Mouse (Mus musculus): Measurements from ENCODE around the gene Msh2. TPM values are rescaled to one million over a fixed set of nuclear protein-coding genes. Genes with fewer than 3 reads are reported as not detected.

The Msh2 gene
- polyA plus RNA-seq, 1 experiment = 25.5 TPM

GRCm38 (mm10) chr17:87726489-87727356 is 54.6 kb downstream of the Msh2 start:
- TF ChIP-seq CTCF (IDR thresholded peaks at IDR 0.05; ENCODE audit: borderline replicate concordance, insufficient read depth, low read depth, low read length) = no peak
- TF ChIP-seq POLR2A (IDR thresholded peaks at IDR 0.05; ENCODE audit: borderline replicate concordance, insufficient read depth, low read length) = no peak
- no peak overlapping the region for H3K27ac ChIP-seq (ENCODE audit: insufficient read depth, low read length)
- no peak for DNase-seq

GRCm38 (mm10) chr17:87731962-87732361 is 59.8 kb downstream of the Msh2 start:
- Histone ChIP-seq H3K27ac (ENCODE audit: insufficient read depth, low read length) (no peak overlapping the region), H3K27me3 (ENCODE audit: control insufficient read depth, insufficient read depth, low read length) (no peaks in the 10 kb centered on the region), H3K4me1 (ENCODE audit: control insufficient read depth, insufficient read depth, low read length) (no peaks in the 10 kb centered on the region), H3K4me3 (replicated peaks; ENCODE audit: insufficient read depth, low read depth, low read length) (no peak overlapping the region)
- DNase-seq = no peak
- WGBS = 76% methylated on average over 4 of the region's 4 CpGs
- TF ChIP-seq POLR2A (IDR thresholded peaks at IDR 0.05; ENCODE audit: borderline replicate concordance, insufficient read depth, low read length) (no peak), CTCF (IDR thresholded peaks at IDR 0.05; ENCODE audit: borderline replicate concordance, insufficient read depth, low read depth, low read length) (no peak)

More at GRCm38 (mm10) chr17:87726489-87727356, 54.6 kb downstream of the Msh2 start:
- WGBS = 88% methylated on average over 12 of the region's 12 CpGs
- no peaks in the 10 kb centered on the region for H3K27me3 ChIP-seq (ENCODE audit: control insufficient read depth, insufficient read depth, low read length)
- H3K4me3 ChIP-seq (replicated peaks; ENCODE audit: insufficient read depth, low read depth, low read length) = no peak overlapping the region
- H3K4me1 ChIP-seq (ENCODE audit: control insufficient read depth, insufficient read depth, low read length) = no peaks in the 10 kb centered on the region

GRCm38 (mm10) chr17:87734471-87734870 is 62.3 kb downstream of the Msh2 start:
- no peak for TF ChIP-seq CTCF (IDR thresholded peaks at IDR 0.05; ENCODE audit: borderline replicate concordance, insufficient read depth, low read depth, low read length)
- no peak for TF ChIP-seq POLR2A (IDR thresholded peaks at IDR 0.05; ENCODE audit: borderline replicate concordance, insufficient read depth, low read length)
- WGBS = 85% methylated on average over 8 of the region's 8 CpGs
- Histone ChIP-seq H3K27ac (ENCODE audit: insufficient read depth, low read length) (no peak overlapping the region), H3K4me3 (replicated peaks; ENCODE audit: insufficient read depth, low read depth, low read length) (no peak overlapping the region), H3K4me1 (ENCODE audit: control insufficient read depth, insufficient read depth, low read length) (no peaks in the 10 kb centered on the region), H3K27me3 (ENCODE audit: control insufficient read depth, insufficient read depth, low read length) (no peaks in the 10 kb centered on the region)
- DNase-seq = no peak

GRCm38 (mm10) chr17:87737144-87737543 is 65.0 kb downstream of the Msh2 start:
- Histone ChIP-seq H3K27ac (ENCODE audit: insufficient read depth, low read length) (no peak overlapping the region), H3K4me3 (replicated peaks; ENCODE audit: insufficient read depth, low read depth, low read length) (no peak overlapping the region), H3K27me3 (ENCODE audit: control insufficient read depth, insufficient read depth, low read length) (no peaks in the 10 kb centered on the region), H3K4me1 (ENCODE audit: control insufficient read depth, insufficient read depth, low read length) (no peaks in the 10 kb centered on the region; the same call in 1 of the 2 replicates)
- WGBS = 85% methylated on average over 3 of the region's 3 CpGs
- DNase-seq = no peak
- no peak for TF ChIP-seq CTCF (IDR thresholded peaks at IDR 0.05; ENCODE audit: borderline replicate concordance, insufficient read depth, low read depth, low read length)

- WGBS = 56% methylated on average over 1 of the region's 1 CpGs
- TF ChIP-seq CTCF (IDR thresholded peaks at IDR 0.05; ENCODE audit: borderline replicate concordance, insufficient read depth, low read depth, low read length) (peak; percentile 46; the same call in 1 of the 2 replicates), POLR2A (IDR thresholded peaks at IDR 0.05; ENCODE audit: borderline replicate concordance, insufficient read depth, low read length) (no peak)
- DNase-seq = peak in 1 of 2 experiments; percentile 20
Measured at GRCm38 (mm10) chr17:87739835-87740234, 67.7 kb downstream of the Msh2 start.

GRCm38 (mm10) chr17:87744985-87745925 is 73.1 kb downstream of the Msh2 start:
- peak; percentile 72 to 83 for DNase-seq
- H3K27me3 ChIP-seq (ENCODE audit: control insufficient read depth, insufficient read depth, low read length) = no peaks in the 10 kb centered on the region
- peaks cover 44% of the 10 kb centered on the region for H3K4me1 ChIP-seq (ENCODE audit: control insufficient read depth, insufficient read depth, low read length)
- WGBS = 17% methylated on average over 32 of the region's 32 CpGs
- no peak for TF ChIP-seq CTCF (IDR thresholded peaks at IDR 0.05; ENCODE audit: borderline replicate concordance, insufficient read depth, low read depth, low read length)
- TF ChIP-seq POLR2A (IDR thresholded peaks at IDR 0.05; ENCODE audit: borderline replicate concordance, insufficient read depth, low read length) = no peak
- peak overlapping the region; percentile 65 for H3K27ac ChIP-seq (ENCODE audit: insufficient read depth, low read length)
- H3K4me3 ChIP-seq (replicated peaks; ENCODE audit: insufficient read depth, low read depth, low read length) = no peak overlapping the region

More at GRCm38 (mm10) chr17:87739835-87740234, 67.7 kb downstream of the Msh2 start:
- H3K4me3 ChIP-seq (replicated peaks; ENCODE audit: insufficient read depth, low read depth, low read length) = no peak overlapping the region
- no peak overlapping the region for H3K27ac ChIP-seq (ENCODE audit: insufficient read depth, low read length)
- peaks cover 20% of the 10 kb centered on the region for H3K4me1 ChIP-seq (ENCODE audit: control insufficient read depth, insufficient read depth, low read length)
- no peaks in the 10 kb centered on the region for H3K27me3 ChIP-seq (ENCODE audit: control insufficient read depth, insufficient read depth, low read length)

All from cerebellum, adult 2 months (tissue).